Mouse (Mus musculus): ENCODE measurements around the gene Utrn. TPM values are rescaled to one million over a fixed set of nuclear protein-coding genes. Genes with fewer than 3 reads are reported as not detected.
A peak's percentile ranks its signal among the peaks of the same experiment; 100 is the strongest.

Gene Utrn
- total and polyA plus RNA-seq, 3 experiments, result 18.8 to 68.1 (median 61.8) TPM

DNA sequence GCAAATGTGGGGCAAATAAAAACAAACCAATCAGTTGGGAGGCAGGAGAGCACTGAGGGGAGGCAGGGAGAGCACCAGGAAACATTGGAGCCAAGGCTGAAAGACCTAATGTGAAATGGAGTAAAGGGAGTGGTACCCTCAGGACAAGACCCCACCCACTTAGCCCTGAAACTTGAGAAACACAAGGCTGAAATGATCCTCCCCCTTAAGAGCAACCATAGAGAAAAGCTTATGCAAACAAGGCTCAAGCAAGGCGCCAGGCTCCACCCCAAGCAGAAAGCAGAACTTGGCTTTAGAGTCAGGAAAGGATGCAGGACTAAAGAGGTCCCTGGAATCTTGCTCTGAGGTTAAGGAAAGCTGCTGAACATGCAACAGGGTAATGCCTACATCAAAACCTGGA lies 290.1 kb downstream of the Utrn start:
- intact Hi-C loops (cut with DNase I), result no loop called here
- Histone ChIP-seq H3K36me3 (ENCODE audit: control insufficient read depth, insufficient read depth, low read length) (no peaks in the 10 kb centered on the region), H3K27ac (no peak overlapping the region), H3K79me2 (replicated peaks; ENCODE audit: control insufficient read depth, insufficient read depth, low read length) (no peaks in the 10 kb centered on the region), H3K27me3 (ENCODE audit: control insufficient read depth, insufficient read depth, low read length) (no peaks in the 10 kb centered on the region), H3K9ac (ENCODE audit: low read depth, low read length) (no peak overlapping the region), H3K4me1 (ENCODE audit: control insufficient read depth, insufficient read depth, low read length) (peaks cover 2% of the 10 kb centered on the region; the same call in 1 of the 2 replicates), H3K4me3 (no peak overlapping the region)
- peak; percentile 21 to 30 for DNase-seq
- TF ChIP-seq POLR2A (IDR thresholded peaks at IDR 0.05; ENCODE audit: insufficient read depth, low read depth, low read length) (no peak), CTCF (IDR thresholded peaks at IDR 0.05) (no peak), EP300 (IDR thresholded peaks at IDR 0.05; ENCODE audit: insufficient read depth, low read depth, low read length) (no peak)
- WGBS, result 69% methylated on average over 1 of the region's 1 CpGs

GRCm38 (mm10) chr10:12575849-12576435 lies 293.2 kb downstream of the Utrn start:
- WGBS, result 90% methylated on average over 8 of the region's 8 CpGs

GRCm38 (mm10) chr10:12574760-12575159 lies 294.4 kb downstream of the Utrn start:
- H3K4me1 ChIP-seq (ENCODE audit: control insufficient read depth, insufficient read depth, low read length), result peaks cover 2% of the 10 kb centered on the region; the same call in 1 of the 2 replicates
- DNase-seq, result no peak
- H3K27ac ChIP-seq, result no peak overlapping the region
- H3K27me3 ChIP-seq (ENCODE audit: control insufficient read depth, insufficient read depth, low read length), result no peaks in the 10 kb centered on the region
- H3K36me3 ChIP-seq (ENCODE audit: control insufficient read depth, insufficient read depth, low read length), result peaks cover 5% of the 10 kb centered on the region; the same call in 1 of the 2 replicates
- intact Hi-C loops (cut with DNase I), result no loop called here
- no peaks in the 10 kb centered on the region for H3K79me2 ChIP-seq (replicated peaks; ENCODE audit: control insufficient read depth, insufficient read depth, low read length)
- TF ChIP-seq CTCF (IDR thresholded peaks at IDR 0.05) (no peak), POLR2A (IDR thresholded peaks at IDR 0.05; ENCODE audit: insufficient read depth, low read depth, low read length) (no peak), EP300 (IDR thresholded peaks at IDR 0.05; ENCODE audit: insufficient read depth, low read depth, low read length) (no peak)
- H3K4me3 ChIP-seq, result no peak overlapping the region
- WGBS, result 79% methylated on average over 10 of the region's 10 CpGs
- H3K9ac ChIP-seq (ENCODE audit: low read depth, low read length), result no peak overlapping the region

More at GRCm38 (mm10) chr10:12575849-12576435, 293.2 kb downstream of the Utrn start:
- Histone ChIP-seq H3K9ac (ENCODE audit: low read depth, low read length) (no peak overlapping the region), H3K79me2 (replicated peaks; ENCODE audit: control insufficient read depth, insufficient read depth, low read length) (no peaks in the 10 kb centered on the region), H3K36me3 (ENCODE audit: control insufficient read depth, insufficient read depth, low read length) (peaks cover 5% of the 10 kb centered on the region; the same call in 1 of the 2 replicates), H3K4me3 (no peak overlapping the region), H3K27ac (no peak overlapping the region), H3K4me1 (ENCODE audit: control insufficient read depth, insufficient read depth, low read length) (peaks cover 2% of the 10 kb centered on the region; the same call in 1 of the 2 replicates), H3K27me3 (ENCODE audit: control insufficient read depth, insufficient read depth, low read length) (no peaks in the 10 kb centered on the region)
- no peak for DNase-seq
- intact Hi-C loops (cut with DNase I), result no loop called here
- no peak for TF ChIP-seq EP300 (IDR thresholded peaks at IDR 0.05; ENCODE audit: insufficient read depth, low read depth, low read length)
- TF ChIP-seq POLR2A (IDR thresholded peaks at IDR 0.05; ENCODE audit: insufficient read depth, low read depth, low read length), result no peak
- TF ChIP-seq CTCF (IDR thresholded peaks at IDR 0.05), result no peak

- H3K36me3 ChIP-seq (ENCODE audit: control insufficient read depth, insufficient read depth, low read length), result peaks cover 5% of the 10 kb centered on the region; the same call in 1 of the 2 replicates
Measured at GRCm38 (mm10) chr10:12573601-12574000, 295.6 kb downstream of the Utrn start.

DNA sequence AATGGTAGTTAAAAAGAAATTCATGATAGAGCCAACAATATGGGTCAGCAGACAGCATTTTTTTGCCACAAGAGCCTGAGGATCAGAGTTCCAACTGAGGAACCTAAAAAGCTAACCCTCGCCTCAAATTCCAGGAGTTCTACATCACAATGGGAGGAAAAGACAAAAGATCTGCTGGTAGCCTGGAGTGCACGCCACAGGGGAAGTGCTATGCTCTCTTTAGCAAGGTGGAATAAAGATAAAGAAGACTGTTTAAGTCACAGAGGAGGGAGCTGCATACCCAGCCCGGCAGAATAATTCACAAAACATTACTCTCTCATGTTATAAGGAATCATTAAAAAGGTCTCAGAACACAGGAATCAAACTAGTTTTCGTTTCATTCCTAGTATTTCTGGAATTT lies 296.4 kb downstream of the Utrn start:
- Histone ChIP-seq H3K79me2 (replicated peaks; ENCODE audit: control insufficient read depth, insufficient read depth, low read length) (no peaks in the 10 kb centered on the region), H3K9ac (ENCODE audit: low read depth, low read length) (no peak overlapping the region), H3K4me3 (no peak overlapping the region), H3K4me1 (ENCODE audit: control insufficient read depth, insufficient read depth, low read length) (peaks cover 2% of the 10 kb centered on the region; the same call in 1 of the 2 replicates), H3K27ac (no peak overlapping the region), H3K36me3 (ENCODE audit: control insufficient read depth, insufficient read depth, low read length) (peaks cover 5% of the 10 kb centered on the region; the same call in 1 of the 2 replicates), H3K27me3 (ENCODE audit: control insufficient read depth, insufficient read depth, low read length) (no peaks in the 10 kb centered on the region)
- no peak for DNase-seq
- intact Hi-C loops (cut with DNase I), result no loop called here
- TF ChIP-seq CTCF (IDR thresholded peaks at IDR 0.05) (no peak), POLR2A (IDR thresholded peaks at IDR 0.05; ENCODE audit: insufficient read depth, low read depth, low read length) (no peak), EP300 (IDR thresholded peaks at IDR 0.05; ENCODE audit: insufficient read depth, low read depth, low read length) (no peak)
- WGBS, result 46% methylated on average over 4 of the region's 4 CpGs

More at GRCm38 (mm10) chr10:12573601-12574000, 295.6 kb downstream of the Utrn start:
- Histone ChIP-seq H3K27ac (no peak overlapping the region), H3K9ac (ENCODE audit: low read depth, low read length) (no peak overlapping the region), H3K4me3 (no peak overlapping the region), H3K27me3 (ENCODE audit: control insufficient read depth, insufficient read depth, low read length) (no peaks in the 10 kb centered on the region), H3K4me1 (ENCODE audit: control insufficient read depth, insufficient read depth, low read length) (peaks cover 2% of the 10 kb centered on the region; the same call in 1 of the 2 replicates), H3K79me2 (replicated peaks; ENCODE audit: control insufficient read depth, insufficient read depth, low read length) (no peaks in the 10 kb centered on the region)
- 25% methylated on average over 6 of the region's 6 CpGs for WGBS
- no peak for TF ChIP-seq CTCF (IDR thresholded peaks at IDR 0.05)
- TF ChIP-seq EP300 (IDR thresholded peaks at IDR 0.05; ENCODE audit: insufficient read depth, low read depth, low read length), result no peak
- no peak for TF ChIP-seq POLR2A (IDR thresholded peaks at IDR 0.05; ENCODE audit: insufficient read depth, low read depth, low read length)
- intact Hi-C loops (cut with DNase I), result no loop called here
- DNase-seq, result peak; percentile 34 to 41

DNA sequence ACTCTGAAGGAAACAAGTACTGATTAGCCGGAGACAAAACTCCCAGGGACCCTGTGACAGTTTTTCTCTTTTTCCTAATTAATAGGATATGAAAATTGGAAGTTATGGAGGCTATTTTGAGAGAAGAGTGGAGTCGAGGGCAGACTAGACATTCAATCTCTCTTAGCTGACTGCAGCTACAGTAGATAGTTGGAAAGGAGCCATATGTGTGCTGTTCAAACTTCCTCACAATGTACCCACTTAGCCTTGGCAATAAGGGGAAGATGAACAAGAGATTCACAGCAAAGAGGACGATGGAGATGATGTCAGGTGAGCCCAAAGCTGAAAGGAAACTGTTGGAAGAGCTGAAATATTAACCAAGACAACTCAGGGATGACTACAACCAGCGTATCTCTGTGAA lies 304.7 kb downstream of the Utrn start:
- no peaks in the 10 kb centered on the region for H3K4me1 ChIP-seq (ENCODE audit: control insufficient read depth, insufficient read depth, low read length)
- no peak overlapping the region for H3K4me3 ChIP-seq
- TF ChIP-seq CTCF (IDR thresholded peaks at IDR 0.05) (no peak), EP300 (IDR thresholded peaks at IDR 0.05; ENCODE audit: insufficient read depth, low read depth, low read length) (no peak), POLR2A (IDR thresholded peaks at IDR 0.05; ENCODE audit: insufficient read depth, low read depth, low read length) (no peak)
- no peak for DNase-seq
- H3K36me3 ChIP-seq (ENCODE audit: control insufficient read depth, insufficient read depth, low read length), result no peaks in the 10 kb centered on the region
- no peaks in the 10 kb centered on the region for H3K79me2 ChIP-seq (replicated peaks; ENCODE audit: control insufficient read depth, insufficient read depth, low read length)
- H3K9ac ChIP-seq (ENCODE audit: low read depth, low read length), result no peak overlapping the region
- intact Hi-C loops (cut with DNase I), result no loop called here
- no peaks in the 10 kb centered on the region for H3K27me3 ChIP-seq (ENCODE audit: control insufficient read depth, insufficient read depth, low read length)
- WGBS, result 50% methylated on average over 4 of the region's 4 CpGs
- no peak overlapping the region for H3K27ac ChIP-seq
